Mouse (Mus musculus) gonadal fat pad, adult 2 months (tissue): Measurements from ENCODE around the gene Phlda2. TPM values are rescaled to one million over a fixed set of nuclear protein-coding genes. Genes with fewer than 3 reads are reported as not detected.

Experiments
- DNase-seq: peaks from one replicate; pipeline ENCODE4 v3.0.0-alpha.2; 2012; ENCODE audit warnings: low read depth
- polyA plus RNA-seq: library from polyadenylated mRNA; depleted of rRNA; stranded (reverse); fragments of >200 nt; gene quantifications from 2 replicates; pipeline ENCODE4 v1.2.3, GENCODE M21; 2012; rRNA removed

The Phlda2 gene
- polyA plus RNA-seq, 1 experiment, result 11.8 TPM

DNA sequence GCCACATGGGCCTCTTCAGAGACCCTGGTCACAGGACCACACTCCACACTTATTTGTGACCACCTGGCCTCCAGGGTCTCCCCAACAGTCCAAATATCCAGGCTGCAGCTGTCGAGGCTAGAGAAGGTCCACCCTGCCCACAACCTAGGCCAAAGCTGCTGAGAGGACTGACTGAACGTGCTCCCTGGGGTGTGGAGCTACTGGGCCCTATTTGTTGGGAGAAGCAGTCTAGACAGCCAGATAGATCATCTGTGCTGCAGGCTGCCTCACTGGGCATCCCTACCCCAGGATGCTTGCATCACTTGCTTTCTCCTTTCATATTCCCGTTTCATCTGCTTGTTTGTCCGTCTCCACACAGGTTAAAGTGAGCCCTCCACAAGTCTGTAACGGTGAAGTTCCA lies 40.4 kb downstream of the Phlda2 start:
- DNase-seq, result no peak

DNA sequence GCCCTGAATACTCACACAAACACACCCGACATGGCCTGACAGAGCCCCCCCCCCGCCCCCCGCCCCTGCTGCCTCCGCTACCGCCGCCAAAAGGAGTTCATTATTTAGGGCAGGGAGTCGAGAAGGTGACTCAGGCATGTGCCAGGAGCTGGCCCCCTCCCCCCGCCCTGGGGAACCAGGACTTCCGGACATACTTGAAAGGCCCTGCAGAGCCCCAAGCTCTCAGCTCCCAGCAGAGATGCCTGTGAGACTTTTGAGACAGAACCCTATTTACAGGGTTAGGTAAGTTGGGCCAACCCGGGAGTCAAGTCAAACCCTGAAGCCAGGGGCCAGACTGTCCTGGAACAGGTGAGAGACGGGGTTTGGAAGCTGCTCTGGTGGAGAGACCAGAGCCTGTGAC lies 41.0 kb downstream of the Phlda2 start:
- no peak for DNase-seq

DNA sequence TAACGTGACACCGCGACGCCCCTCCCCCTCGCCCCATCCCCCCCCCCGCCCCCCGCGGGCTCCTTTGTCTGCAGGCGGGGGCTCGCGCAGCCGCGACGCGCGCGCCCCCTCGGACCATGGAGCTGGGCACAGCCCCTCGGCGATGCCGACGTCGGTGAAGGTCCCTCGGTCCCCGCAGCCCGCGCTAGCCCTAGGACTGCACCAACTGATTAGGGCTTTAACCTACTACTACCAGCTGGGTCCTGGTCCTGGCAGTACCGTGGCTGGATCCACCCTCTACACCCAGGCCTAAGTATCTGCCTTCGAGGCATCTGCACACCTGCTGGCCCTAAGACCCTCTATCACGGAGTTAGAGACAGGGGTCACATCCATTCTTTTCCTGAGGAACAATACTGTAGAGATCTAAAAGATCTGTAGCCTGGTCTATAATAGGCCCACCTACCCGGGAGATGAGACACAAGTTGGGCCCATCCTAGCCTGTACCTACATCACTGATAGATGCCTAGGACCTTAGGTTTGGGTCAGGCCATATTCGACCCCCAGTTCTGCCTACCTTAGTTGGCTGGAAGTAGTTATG lies 41.6 kb downstream of the Phlda2 start:
- DNase-seq, result no peak

DNA sequence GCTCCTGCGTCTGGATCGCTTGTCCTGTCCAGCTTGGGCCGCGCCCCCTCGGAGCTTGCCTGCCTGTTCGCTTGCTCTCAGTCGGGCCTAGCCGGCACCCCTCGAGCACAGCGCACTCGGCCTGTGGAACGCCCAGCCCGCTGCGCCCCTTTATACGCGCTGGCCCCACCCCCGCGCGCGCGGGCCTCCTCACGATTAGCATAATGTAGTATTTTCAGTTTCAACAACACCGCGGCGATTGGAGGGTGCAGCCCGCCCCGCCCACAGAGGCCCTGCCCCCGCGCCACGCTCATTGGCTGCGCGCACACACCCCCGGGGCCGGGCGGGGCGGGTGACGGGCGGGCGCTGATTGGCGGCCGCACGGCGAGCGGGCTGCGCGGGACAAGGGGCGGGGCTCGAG lies 42.1 kb downstream of the Phlda2 start, which contains the start of gene Cdkn1c:
TSS of gene Cdkn1c (minus strand) at position 177 of the 400 bp plus-strand sequence.
- no peak for DNase-seq

DNA sequence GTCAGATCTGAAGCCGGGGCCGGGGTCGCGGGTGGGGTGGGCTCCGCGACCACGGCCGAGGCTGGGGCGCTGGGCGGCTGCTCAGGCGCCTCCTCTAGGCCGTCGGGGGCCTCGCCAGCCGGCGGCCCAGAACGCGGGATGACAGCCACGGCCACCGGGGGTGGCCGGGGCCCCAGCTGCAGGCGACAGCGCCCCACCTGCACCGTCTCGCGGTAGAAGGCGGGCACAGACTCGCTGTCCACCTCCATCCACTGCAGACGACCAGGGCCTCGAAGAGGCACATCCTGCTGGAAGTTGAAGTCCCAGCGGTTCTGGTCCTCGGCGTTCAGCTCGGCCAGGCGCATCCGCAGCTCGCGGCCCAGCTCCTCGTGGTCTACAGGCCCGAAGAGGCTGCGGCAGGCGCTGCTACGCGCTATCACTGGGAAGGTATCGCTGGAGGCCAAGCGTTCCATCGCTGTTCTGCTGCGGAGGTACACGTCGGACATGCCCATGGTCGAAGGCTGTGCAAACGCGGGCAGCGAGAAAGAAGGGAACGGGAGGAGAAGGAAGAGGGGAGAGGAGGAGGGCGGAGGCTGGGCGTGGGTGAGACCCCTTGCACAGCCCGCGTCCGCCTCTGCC lies 42.6 kb downstream of the Phlda2 start:
- no peak for DNase-seq

DNA sequence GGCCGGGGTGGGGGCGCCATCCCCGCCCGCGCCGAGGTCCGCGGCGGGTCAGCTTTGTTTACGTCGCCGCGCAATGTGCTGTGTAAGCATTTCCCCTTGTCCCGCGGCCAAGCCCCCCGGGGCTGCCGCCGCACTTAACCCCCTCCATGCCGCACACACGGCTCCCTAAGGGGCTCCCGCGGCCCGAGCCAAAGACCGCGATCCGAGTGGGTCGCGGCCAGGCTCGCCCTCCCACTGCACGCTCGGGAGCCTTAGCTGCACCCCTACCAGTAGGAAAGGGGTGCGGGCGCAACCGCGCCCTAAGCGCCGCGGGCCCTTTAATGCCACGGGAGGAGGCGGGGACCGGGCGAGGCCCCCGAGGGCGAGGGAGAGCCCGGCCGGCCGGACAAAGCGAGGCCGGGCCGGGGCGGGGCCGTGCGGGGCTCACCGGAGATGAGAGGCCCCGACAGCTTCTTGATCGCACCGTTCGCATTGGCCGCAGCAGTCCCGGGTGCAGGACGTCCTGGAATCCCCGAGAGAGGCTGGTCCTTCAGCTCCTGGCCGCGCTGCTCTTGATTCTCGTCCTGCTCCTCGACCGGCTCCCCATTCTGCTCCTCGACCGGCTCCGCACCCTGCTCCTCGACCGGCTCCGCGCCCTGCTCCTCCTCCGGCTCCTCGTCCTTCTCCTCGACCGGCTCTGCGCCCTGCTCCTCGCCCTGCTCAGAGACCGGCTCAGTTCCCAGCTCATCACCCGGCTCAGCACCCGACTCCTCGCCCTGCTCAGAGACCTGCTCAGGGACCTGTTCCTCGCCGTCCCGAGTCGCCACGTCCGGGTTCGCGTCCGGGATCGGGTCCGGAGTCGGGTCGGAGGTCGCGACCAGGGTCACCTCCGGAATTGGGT lies 43.4 kb downstream of the Phlda2 start:
- DNase-seq, result no peak

DNA sequence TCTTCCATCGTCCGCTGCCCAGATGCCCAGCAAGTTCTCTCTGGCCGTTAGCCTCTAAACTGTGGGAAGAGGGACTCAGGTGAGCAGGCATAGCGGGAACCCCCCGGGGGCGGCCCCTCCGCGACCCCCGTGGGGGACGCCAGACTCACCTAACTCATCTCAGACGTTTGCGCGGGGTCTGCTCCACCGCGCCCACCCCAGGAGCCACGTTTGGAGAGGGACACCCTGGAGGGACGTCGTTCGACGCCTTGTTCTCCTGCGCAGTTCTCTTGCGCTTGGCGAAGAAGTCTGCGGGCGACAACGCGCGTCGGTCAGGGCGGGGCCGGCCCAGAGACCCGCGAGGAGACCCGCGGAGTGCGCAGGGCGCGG lies 44.0 kb downstream of the Phlda2 start:
- no peak for DNase-seq

Other genes starting within 250 kb of the Phlda2 start
- 15.3 and 17.5 TPM in 2 replicates for gene Cdkn1c, start 42.1 kb downstream of the Phlda2 start, polyA plus RNA-seq
- 12.3 and 13.4 TPM in 2 replicates for gene Slc22a18, start 29.4 kb downstream of the Phlda2 start, polyA plus RNA-seq
- gene Nap1l4, start 46.0 kb upstream of the Phlda2 start, polyA plus RNA-seq, result 62.2 and 73.5 TPM in 2 replicates
- 17.0 and 18.5 TPM in 2 replicates for gene Cars, start 96.9 kb upstream of the Phlda2 start, polyA plus RNA-seq
- 0.28 and 0.36 TPM in 2 replicates for gene Tnfrsf26, start 125.6 kb upstream of the Phlda2 start, polyA plus RNA-seq
- gene Tnfrsf22, start 146.5 kb upstream of the Phlda2 start, polyA plus RNA-seq, result 2.8 and 4.3 TPM in 2 replicates
- gene Tnfrsf23, start 182.7 kb upstream of the Phlda2 start, polyA plus RNA-seq, result 2.2 and 2.6 TPM in 2 replicates